Mouse (Mus musculus) hindbrain, embryonic 14.5 days (tissue): ENCODE measurements at regions not wholly inside any gene's neighbourhood (a gene's known extent, or its start where the extent isn't known, plus 50 kb on each side); places are given as distances from the start of the nearest gene placed in this dataset.

Experiments
- ATAC-seq: fragments of 200-750 bp; cut with Nextera tagmentation; 2 replicates; pipeline ENCODE4 v1.8.0; 2017; ENCODE audit warnings: moderate number of reproducible peaks, mild to moderate bottlenecking, moderate TSS enrichment, moderate library complexity; ENCODE audit not compliant: low FRiP score
- DNase-seq: peaks from one replicate; pipeline ENCODE4 v3.0.0-alpha.2; 2015; ENCODE audit warnings: low spot score
- H3K27ac ChIP-seq: fragments of 300-500 bp; sonication (generic); 2 replicates; pipeline ENCODE4 v1.5.1; 2014; ENCODE audit warnings: mild to moderate bottlenecking, moderate library complexity
- H3K27me3 ChIP-seq: fragments of 300-500 bp; sonication (generic); 2 replicates; pipeline ENCODE4 v1.6.1; 2014; ENCODE audit warnings: mild to moderate bottlenecking, low read length, mixed read lengths; ENCODE audit not compliant: control insufficient read depth, insufficient read depth
- H3K36me3 ChIP-seq: fragments of 300-500 bp; sonication (generic); replicated peaks from 2 replicates; pipeline ENCODE4 v1.6.1; 2014; ENCODE audit not compliant: control insufficient read depth, insufficient read depth
- H3K4me1 ChIP-seq: fragments of 300-500 bp; sonication (generic); replicated peaks from 2 replicates; pipeline ENCODE4 v1.6.1; 2014; ENCODE audit warnings: antibody characterized with exemption, low read length, mixed read lengths; ENCODE audit not compliant: control insufficient read depth, insufficient read depth
- H3K4me2 ChIP-seq: fragments of 300-500 bp; sonication (generic); replicated peaks from 2 replicates; pipeline ENCODE4 v1.6.1; 2014; ENCODE audit warnings: mild to moderate bottlenecking, moderate library complexity
- H3K4me3 ChIP-seq: fragments of 300-500 bp; sonication (generic); replicated peaks from 2 replicates; pipeline ENCODE4 v1.5.1; 2014; ENCODE audit warnings: mild to moderate bottlenecking, low read length
- H3K9ac ChIP-seq: fragments of 300-500 bp; sonication (generic); 2 replicates; pipeline ENCODE4 v1.6.1; 2014
- H3K9me3 ChIP-seq: fragments of 300-500 bp; sonication (generic); 2 replicates; pipeline ENCODE4 v1.6.1; 2016; ENCODE audit warnings: low read length; ENCODE audit not compliant: control insufficient read depth
- WGBS: fragments of 180-500 bp; shearing (Covaris S2); extraction: QIAGEN DNeasy Blood & Tissue Kit; methylation state at CpG from one replicate; pipeline ENCODE4 v1.1.7; 2014; 5-methylcytosine and 5-hydroxymethylcytosine counted together

GRCm38 (mm10) chr12:7749319-7750238 is 227.9 kb upstream of the Apob start:
- no peak overlapping the region for H3K9ac ChIP-seq
- no peak overlapping the region for H3K4me3 ChIP-seq
- DNase-seq (no peak), ATAC-seq (peak; percentile 74; the same call in 1 of the 2 replicates)
- H3K27me3 ChIP-seq = no peaks in the 10 kb centered on the region
- no peak overlapping the region for H3K27ac ChIP-seq
- WGBS = 28% methylated on average over 5 of the region's 5 CpGs
- peaks cover 15% of the 10 kb centered on the region for H3K4me1 ChIP-seq
- no peak overlapping the region for H3K4me2 ChIP-seq
- H3K9me3 ChIP-seq = no peaks in the 10 kb centered on the region
- H3K36me3 ChIP-seq = no peaks in the 10 kb centered on the region

DNA sequence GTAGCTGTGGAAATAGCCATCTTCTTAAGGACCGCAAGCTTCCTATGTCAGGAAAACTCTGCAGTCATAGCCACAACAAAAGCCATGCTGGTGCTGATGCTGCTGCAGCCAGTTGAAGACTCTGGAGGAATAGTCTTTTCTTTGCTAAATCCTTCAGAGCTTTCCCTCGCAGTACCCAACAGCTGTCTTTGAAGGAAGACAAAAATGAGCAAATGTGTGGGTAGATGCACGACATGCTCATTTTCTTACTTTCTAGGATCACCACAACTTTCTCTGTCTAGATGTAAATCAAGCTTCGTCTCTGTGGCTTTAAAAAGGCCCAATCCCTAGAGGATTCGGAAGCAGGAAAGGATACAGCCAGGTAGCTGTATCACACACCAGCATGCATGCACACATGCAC is 222.6 kb upstream of the Apob start:
- Histone ChIP-seq H3K27ac (no peak overlapping the region), H3K36me3 (no peaks in the 10 kb centered on the region), H3K27me3 (no peaks in the 10 kb centered on the region), H3K4me3 (no peak overlapping the region), H3K4me1 (peaks cover 2% of the 10 kb centered on the region; the same call in 1 of the 2 replicates), H3K4me2 (no peak overlapping the region), H3K9me3 (no peaks in the 10 kb centered on the region), H3K9ac (no peak overlapping the region)
- WGBS = 88% methylated on average over 5 of the region's 5 CpGs
- no peak for ATAC-seq
- DNase-seq = no peak

GRCm38 (mm10) chr12:7764795-7765697 is 212.4 kb upstream of the Apob start:
- Histone ChIP-seq H3K36me3 (no peaks in the 10 kb centered on the region), H3K4me2 (no peak overlapping the region), H3K27ac (no peak overlapping the region), H3K9ac (no peak overlapping the region), H3K4me3 (no peak overlapping the region), H3K4me1 (no peaks in the 10 kb centered on the region), H3K27me3 (no peaks in the 10 kb centered on the region), H3K9me3 (no peaks in the 10 kb centered on the region)
- ATAC-seq (no peak), DNase-seq (no peak)
- 72% methylated on average over 11 of the region's 11 CpGs for WGBS

GRCm38 (mm10) chr12:7774127-7774526 is 203.3 kb upstream of the Apob start:
- 77% methylated on average over 3 of the region's 3 CpGs for WGBS
- H3K27ac ChIP-seq = no peak overlapping the region

DNA sequence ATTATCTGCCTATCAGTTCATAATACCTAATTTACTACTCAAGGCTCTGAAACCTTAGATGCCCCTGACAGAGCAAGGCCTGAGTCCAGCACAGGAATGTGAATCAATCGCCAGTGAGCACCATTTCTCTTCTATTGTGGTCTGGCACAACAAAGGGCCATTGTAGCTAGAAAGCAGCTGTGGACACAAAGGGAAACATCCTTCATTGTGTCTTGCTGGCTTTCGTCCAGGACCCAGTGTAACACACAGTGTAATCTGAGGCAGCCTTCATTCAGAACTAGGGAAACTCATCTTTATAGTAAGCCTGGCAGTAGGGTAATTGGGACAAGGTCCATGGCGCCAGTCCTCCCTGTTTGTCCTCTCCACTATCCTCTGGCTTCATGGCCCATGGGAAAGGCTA is 201.1 kb upstream of the Apob start:
- Histone ChIP-seq H3K9ac (no peak overlapping the region), H3K4me3 (no peak overlapping the region), H3K4me1 (no peaks in the 10 kb centered on the region), H3K9me3 (no peaks in the 10 kb centered on the region), H3K27me3 (no peaks in the 10 kb centered on the region), H3K36me3 (no peaks in the 10 kb centered on the region), H3K27ac (no peak overlapping the region), H3K4me2 (no peak overlapping the region)
- peak; percentile 31; the same call in 1 of the 2 replicates for ATAC-seq
- WGBS = 32% methylated on average over 3 of the region's 3 CpGs
- DNase-seq = no peak

More at GRCm38 (mm10) chr12:7774127-7774526, 203.3 kb upstream of the Apob start:
- no peaks in the 10 kb centered on the region for H3K4me1 ChIP-seq
- no peaks in the 10 kb centered on the region for H3K27me3 ChIP-seq
- H3K9me3 ChIP-seq = no peaks in the 10 kb centered on the region
- no peak overlapping the region for H3K4me2 ChIP-seq
- H3K36me3 ChIP-seq = no peaks in the 10 kb centered on the region
- no peak overlapping the region for H3K9ac ChIP-seq
- ATAC-seq (no peak), DNase-seq (no peak)
- H3K4me3 ChIP-seq = no peak overlapping the region

GRCm38 (mm10) chr12:7777220-7778055 is 200.0 kb upstream of the Apob start:
- Histone ChIP-seq H3K4me1 (no peaks in the 10 kb centered on the region), H3K27me3 (no peaks in the 10 kb centered on the region), H3K4me3 (no peak overlapping the region), H3K9me3 (no peaks in the 10 kb centered on the region), H3K4me2 (no peak overlapping the region), H3K27ac (peak overlapping the region; percentile 27; the same call in 1 of the 2 replicates), H3K36me3 (no peaks in the 10 kb centered on the region), H3K9ac (no peak overlapping the region)
- peak; percentile 94 for DNase-seq
- 47% methylated on average over 10 of the region's 10 CpGs for WGBS
- peak; percentile 79 for ATAC-seq

DNA sequence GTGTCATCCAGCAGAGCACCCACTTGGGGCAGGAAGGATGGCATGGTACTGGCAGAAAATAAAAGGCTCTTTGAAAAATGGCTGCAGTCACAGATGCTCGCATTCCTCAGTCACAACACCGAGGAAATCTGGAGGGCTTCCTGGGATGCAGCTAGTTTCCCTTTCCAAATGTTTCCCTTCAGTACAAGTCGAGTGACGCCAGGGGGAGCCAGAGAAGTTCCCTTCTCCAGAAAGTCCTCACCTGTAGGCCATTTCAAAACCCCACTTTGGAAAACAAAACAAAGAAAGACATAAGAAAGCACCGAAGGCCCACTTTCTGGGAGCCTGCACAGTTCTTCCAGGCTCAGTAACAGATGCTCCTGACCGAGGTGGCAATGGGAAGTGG is 199.4 kb upstream of the Apob start:
- H3K27ac ChIP-seq = no peak overlapping the region
- H3K9ac ChIP-seq = no peak overlapping the region
- no peak for DNase-seq
- no peak overlapping the region for H3K4me3 ChIP-seq
- 47% methylated on average over 6 of the region's 6 CpGs for WGBS
- no peak for ATAC-seq
- H3K27me3 ChIP-seq = no peaks in the 10 kb centered on the region
- no peak overlapping the region for H3K4me2 ChIP-seq
- H3K4me1 ChIP-seq = no peaks in the 10 kb centered on the region
- H3K9me3 ChIP-seq = no peaks in the 10 kb centered on the region
- no peaks in the 10 kb centered on the region for H3K36me3 ChIP-seq

DNA sequence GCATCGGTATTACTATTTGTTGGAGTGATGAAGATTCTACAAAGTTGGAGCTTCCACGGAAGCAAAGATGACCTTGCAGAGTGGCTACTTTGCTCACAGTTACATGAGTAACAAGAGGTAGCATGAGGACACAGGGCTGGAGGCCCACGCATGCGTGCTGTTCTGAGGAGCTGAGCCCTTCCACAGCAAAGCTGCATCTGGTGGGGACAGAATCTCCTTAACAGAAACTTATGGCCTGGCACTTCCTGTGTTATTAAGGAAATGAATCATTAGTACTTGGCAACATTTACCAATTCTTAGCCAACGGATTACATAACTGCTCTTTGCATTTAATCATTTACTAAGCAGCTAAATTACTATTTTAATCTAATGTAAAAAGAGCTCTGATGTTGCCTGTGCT is 160.8 kb upstream of the Apob start:
- Histone ChIP-seq H3K36me3 (no peaks in the 10 kb centered on the region), H3K4me1 (no peaks in the 10 kb centered on the region), H3K4me3 (no peak overlapping the region), H3K9me3 (no peaks in the 10 kb centered on the region), H3K27ac (no peak overlapping the region), H3K27me3 (no peaks in the 10 kb centered on the region), H3K4me2 (no peak overlapping the region), H3K9ac (no peak overlapping the region)
- ATAC-seq (no peak), DNase-seq (no peak)
- 90% methylated on average over 5 of the region's 5 CpGs for WGBS
